Mouse (Mus musculus): Measurements from ENCODE around the gene Mroh2a. TPM values are rescaled to one million over a fixed set of nuclear protein-coding genes. Genes with fewer than 3 reads are reported as not detected.

The Mroh2a gene
- polyA plus RNA-seq, 1 experiment from 2014 or later, result 0.46 TPM

GRCm38 (mm10) chr1:88256886-88257663, 30.3 kb downstream of the Mroh2a start:
- Histone ChIP-seq H3K4me2 (no peak overlapping the region), H3K27ac (no peak overlapping the region), H3K4me3 (no peak overlapping the region), H3K4me1 (peaks cover 30% of the 10 kb centered on the region), H3K27me3 (replicated peaks) (no peaks in the 10 kb centered on the region), H3K9me3 (replicated peaks) (peaks cover 36% of the 10 kb centered on the region), H3K36me3 (peaks cover 24% of the 10 kb centered on the region), H3K9ac (no peak overlapping the region)
- ATAC-seq, result no peak
- WGBS (ENCODE audit: insufficient replicate concordance), result 63% methylated on average over 10 of the region's 10 CpGs

- Histone ChIP-seq H3K4me2 (no peak overlapping the region), H3K36me3 (peaks cover 30% of the 10 kb centered on the region), H3K9ac (no peak overlapping the region), H3K4me1 (peaks cover 36% of the 10 kb centered on the region), H3K9me3 (replicated peaks) (peaks cover 30% of the 10 kb centered on the region), H3K27ac (no peak overlapping the region), H3K4me3 (no peak overlapping the region), H3K27me3 (replicated peaks) (no peaks in the 10 kb centered on the region)
- 68% methylated on average over 6 of the region's 6 CpGs for WGBS (ENCODE audit: insufficient replicate concordance)
- no peak for ATAC-seq
These were observed 30.9 kb downstream of the Mroh2a start for GRCm38 (mm10) chr1:88257681-88258080.

- H3K9ac ChIP-seq, result no peak overlapping the region
- no peak overlapping the region for H3K4me2 ChIP-seq
- WGBS (ENCODE audit: insufficient replicate concordance), result 60% methylated on average over 6 of the region's 6 CpGs
- no peak for ATAC-seq
- H3K4me3 ChIP-seq, result no peak overlapping the region
- no peak overlapping the region for H3K27ac ChIP-seq
- H3K9me3 ChIP-seq (replicated peaks), result peaks cover 25% of the 10 kb centered on the region
- H3K36me3 ChIP-seq, result peaks cover 37% of the 10 kb centered on the region
- H3K4me1 ChIP-seq, result peaks cover 39% of the 10 kb centered on the region
- H3K27me3 ChIP-seq (replicated peaks), result no peaks in the 10 kb centered on the region
These were observed 31.6 kb downstream of the Mroh2a start for GRCm38 (mm10) chr1:88258361-88258760.

GRCm38 (mm10) chr1:88258881-88259642, 32.3 kb downstream of the Mroh2a start:
- Histone ChIP-seq H3K4me1 (peaks cover 39% of the 10 kb centered on the region), H3K27ac (no peak overlapping the region), H3K9ac (no peak overlapping the region), H3K4me3 (no peak overlapping the region), H3K9me3 (replicated peaks) (peaks cover 25% of the 10 kb centered on the region), H3K4me2 (no peak overlapping the region), H3K36me3 (peaks cover 44% of the 10 kb centered on the region), H3K27me3 (replicated peaks) (no peaks in the 10 kb centered on the region)
- 56% methylated on average over 8 of the region's 8 CpGs for WGBS (ENCODE audit: insufficient replicate concordance)
- peak; percentile 5; the same call in 1 of the 2 replicates for ATAC-seq

- H3K9ac ChIP-seq, result no peak overlapping the region
- H3K9me3 ChIP-seq (replicated peaks), result peaks cover 19% of the 10 kb centered on the region
- no peak overlapping the region for H3K4me3 ChIP-seq
- 0 out of 2 replicates have a peak overlapping the region, but pooled peaks have one; percentile 0 for H3K27ac ChIP-seq
- H3K27me3 ChIP-seq (replicated peaks), result no peaks in the 10 kb centered on the region
- ATAC-seq, result peak; percentile 5; the same call in 1 of the 2 replicates
- no peak overlapping the region for H3K4me2 ChIP-seq
- peaks cover 50% of the 10 kb centered on the region for H3K36me3 ChIP-seq
- WGBS (ENCODE audit: insufficient replicate concordance), result 69% methylated on average over 4 of the region's 4 CpGs
- H3K4me1 ChIP-seq, result peaks cover 39% of the 10 kb centered on the region
These were observed 32.8 kb downstream of the Mroh2a start for GRCm38 (mm10) chr1:88259643-88260024.

- H3K27me3 ChIP-seq (replicated peaks), result no peaks in the 10 kb centered on the region
- H3K9ac ChIP-seq, result no peak overlapping the region
- 65% methylated on average over 6 of the region's 6 CpGs for WGBS (ENCODE audit: insufficient replicate concordance)
- no peak overlapping the region for H3K27ac ChIP-seq
- H3K4me3 ChIP-seq, result no peak overlapping the region
- peak; percentile 46 for ATAC-seq
- H3K9me3 ChIP-seq (replicated peaks), result peaks cover 15% of the 10 kb centered on the region
- no peak overlapping the region for H3K4me2 ChIP-seq
- H3K36me3 ChIP-seq, result peaks cover 55% of the 10 kb centered on the region
- peaks cover 39% of the 10 kb centered on the region for H3K4me1 ChIP-seq
These were observed 33.3 kb downstream of the Mroh2a start for GRCm38 (mm10) chr1:88260114-88260513.

- no peak for ATAC-seq
- WGBS (ENCODE audit: insufficient replicate concordance), result 74% methylated on average over 10 of the region's 10 CpGs
- no peak overlapping the region for H3K4me2 ChIP-seq
- no peak overlapping the region for H3K27ac ChIP-seq
- no peak overlapping the region for H3K9ac ChIP-seq
- H3K27me3 ChIP-seq (replicated peaks), result no peaks in the 10 kb centered on the region
- H3K9me3 ChIP-seq (replicated peaks), result peaks cover 8% of the 10 kb centered on the region; the same call in 1 of the 2 replicates
- H3K4me1 ChIP-seq, result peaks cover 39% of the 10 kb centered on the region
- H3K4me3 ChIP-seq, result no peak overlapping the region
- peaks cover 62% of the 10 kb centered on the region for H3K36me3 ChIP-seq
These were observed 34.0 kb downstream of the Mroh2a start for GRCm38 (mm10) chr1:88260604-88261377.

GRCm38 (mm10) chr1:88261706-88262105, 34.9 kb downstream of the Mroh2a start:
- no peak overlapping the region for H3K4me3 ChIP-seq
- no peaks in the 10 kb centered on the region; the same call in 1 of the 2 replicates for H3K9me3 ChIP-seq (replicated peaks)
- 0 out of 2 replicates have a peak overlapping the region, but pooled peaks have one; percentile 0 for H3K27ac ChIP-seq
- ATAC-seq, result peak; percentile 1
- 72% methylated on average over 7 of the region's 7 CpGs for WGBS (ENCODE audit: insufficient replicate concordance)
- H3K36me3 ChIP-seq, result peaks cover 71% of the 10 kb centered on the region
- no peak overlapping the region for H3K4me2 ChIP-seq
- H3K27me3 ChIP-seq (replicated peaks), result no peaks in the 10 kb centered on the region
- H3K4me1 ChIP-seq, result peaks cover 39% of the 10 kb centered on the region
- H3K9ac ChIP-seq, result no peak overlapping the region

GRCm38 (mm10) chr1:88262255-88262654, 35.5 kb downstream of the Mroh2a start:
- Histone ChIP-seq H3K4me1 (peaks cover 39% of the 10 kb centered on the region), H3K27me3 (replicated peaks) (no peaks in the 10 kb centered on the region), H3K9me3 (replicated peaks) (no peaks in the 10 kb centered on the region), H3K9ac (no peak overlapping the region), H3K4me2 (no peak overlapping the region), H3K27ac (no peak overlapping the region), H3K4me3 (no peak overlapping the region), H3K36me3 (peaks cover 76% of the 10 kb centered on the region)
- ATAC-seq, result no peak
- WGBS (ENCODE audit: insufficient replicate concordance), result 83% methylated on average over 4 of the region's 4 CpGs

GRCm38 (mm10) chr1:88262961-88263360, 36.2 kb downstream of the Mroh2a start:
- H3K4me1 ChIP-seq, result peaks cover 39% of the 10 kb centered on the region
- H3K4me2 ChIP-seq, result no peak overlapping the region
- 67% methylated on average over 6 of the region's 6 CpGs for WGBS (ENCODE audit: insufficient replicate concordance)
- no peak overlapping the region for H3K27ac ChIP-seq
- no peaks in the 10 kb centered on the region for H3K9me3 ChIP-seq (replicated peaks)
- no peak overlapping the region for H3K4me3 ChIP-seq
- H3K27me3 ChIP-seq (replicated peaks), result no peaks in the 10 kb centered on the region
- no peak overlapping the region for H3K9ac ChIP-seq
- ATAC-seq, result no peak
- peaks cover 83% of the 10 kb centered on the region for H3K36me3 ChIP-seq

- 84% methylated on average over 5 of the region's 5 CpGs for WGBS (ENCODE audit: insufficient replicate concordance)
- Histone ChIP-seq H3K27me3 (replicated peaks) (no peaks in the 10 kb centered on the region), H3K4me3 (no peak overlapping the region), H3K27ac (no peak overlapping the region), H3K4me1 (peaks cover 39% of the 10 kb centered on the region), H3K36me3 (peaks cover 91% of the 10 kb centered on the region), H3K9ac (no peak overlapping the region), H3K9me3 (replicated peaks) (no peaks in the 10 kb centered on the region), H3K4me2 (no peak overlapping the region)
- no peak for ATAC-seq
These were observed 37.0 kb downstream of the Mroh2a start for GRCm38 (mm10) chr1:88263778-88264177.
